Mouse (Mus musculus): Measurements from ENCODE around the gene Isg20.

The Isg20 gene

DNA sequence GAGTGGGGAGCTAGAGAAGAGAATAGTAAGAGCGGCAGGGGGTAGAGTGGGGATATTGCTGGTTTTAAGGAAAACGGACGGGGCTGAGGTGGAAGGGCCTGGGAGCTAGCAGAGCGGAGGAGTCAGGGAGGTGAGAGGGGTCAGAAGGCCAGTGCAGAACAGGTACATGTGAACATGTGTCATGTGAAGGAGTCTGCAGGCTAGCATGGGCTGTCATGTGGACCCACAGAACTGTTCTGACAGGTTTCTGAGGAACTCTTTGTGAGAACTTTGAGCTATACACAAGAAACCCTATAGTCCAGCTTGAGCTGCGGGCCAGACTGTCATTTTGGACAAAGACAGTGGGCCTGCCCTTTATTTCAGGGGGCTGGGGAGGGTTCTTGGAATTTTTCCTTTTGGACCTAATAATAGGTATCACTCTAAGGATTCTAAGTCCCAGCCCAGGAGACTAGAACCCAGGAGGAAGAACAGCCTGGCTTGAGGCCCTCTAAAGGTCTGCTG, at the start of gene Isg20:
Isg20 (plus strand) TSS at position 451 of the 501 bp plus-strand sequence.
- no peak for DNase-seq

- no peak for DNase-seq
Measured at GRCm38 (mm10) chr7:78863796-78864445, 49.3 kb upstream of the Isg20 start.

- DNase-seq: no peak
Measured at GRCm38 (mm10) chr7:78864446-78864802, 48.8 kb upstream of the Isg20 start.

GRCm38 (mm10) chr7:78865212-78865949, 47.8 kb upstream of the Isg20 start:
- DNase-seq: no peak

- DNase-seq: no peak
Measured at GRCm38 (mm10) chr7:78868731-78869130, 44.5 kb upstream of the Isg20 start.

DNA sequence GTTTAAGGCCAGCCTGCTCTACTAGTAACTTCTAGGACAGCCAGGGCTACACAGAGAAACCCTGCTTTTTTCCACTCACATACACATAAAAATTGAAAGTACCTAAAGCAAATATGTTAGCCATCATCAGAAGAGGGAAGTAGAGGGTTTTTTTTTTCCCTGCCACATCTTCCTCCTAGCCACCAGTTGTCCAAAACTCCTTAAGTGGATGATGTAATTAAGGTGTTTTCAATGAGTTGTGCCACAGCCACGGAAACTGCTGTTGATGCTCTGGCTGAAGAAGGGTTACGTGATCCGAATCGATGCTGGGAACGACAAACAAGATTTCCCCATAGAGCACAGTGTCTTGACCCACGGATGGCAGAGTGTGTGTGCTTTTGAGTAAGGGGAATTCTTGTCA, 40.9 kb upstream of the Isg20 start:
- DNase-seq: no peak

DNA sequence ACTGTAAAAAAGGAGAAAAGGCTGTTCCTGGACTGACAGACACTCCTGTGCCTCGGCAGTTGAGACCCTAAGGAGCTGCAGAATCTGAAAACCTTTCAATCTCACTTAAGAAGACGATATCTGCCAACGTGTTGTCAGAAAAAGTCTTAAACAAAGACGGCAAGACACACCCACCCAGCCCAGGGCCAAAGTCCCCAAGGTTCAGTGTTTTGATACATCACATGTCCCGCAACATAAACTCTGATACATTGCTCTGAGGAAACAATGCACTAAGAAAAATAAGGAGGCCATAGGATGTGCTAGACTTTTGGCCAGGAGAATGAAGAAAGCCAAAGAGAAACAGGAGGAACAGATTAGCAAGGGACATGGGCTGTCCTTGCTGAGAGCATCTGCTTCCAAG, 40.4 kb upstream of the Isg20 start:
- DNase-seq: no peak

- no peak for DNase-seq
Measured at GRCm38 (mm10) chr7:78881607-78882468, 31.4 kb upstream of the Isg20 start.

DNA sequence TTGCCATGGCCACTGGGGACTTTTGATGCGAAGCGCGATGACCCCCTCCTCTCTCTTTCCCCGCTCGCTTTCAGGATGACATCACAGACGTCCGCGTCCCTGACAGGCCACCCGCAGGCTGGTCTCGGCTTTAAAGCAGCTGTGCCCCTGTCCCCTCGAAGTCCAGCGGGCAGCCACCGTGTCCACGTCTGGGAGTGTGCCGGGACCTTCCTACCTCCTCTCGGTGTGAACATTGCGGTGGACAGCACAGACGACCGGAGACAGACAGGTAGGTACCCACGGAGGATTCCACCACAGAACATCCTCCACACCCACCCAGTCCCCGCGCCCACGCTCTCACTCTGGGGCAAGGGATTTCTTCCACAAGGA, 30.8 kb upstream of the Isg20 start:
- peak; percentile 47 for DNase-seq

GRCm38 (mm10) chr7:78883016-78883725, 30.1 kb upstream of the Isg20 start:
- DNase-seq: no peak

- no peak for DNase-seq
Measured at GRCm38 (mm10) chr7:78883726-78884060, 29.5 kb upstream of the Isg20 start.

DNA sequence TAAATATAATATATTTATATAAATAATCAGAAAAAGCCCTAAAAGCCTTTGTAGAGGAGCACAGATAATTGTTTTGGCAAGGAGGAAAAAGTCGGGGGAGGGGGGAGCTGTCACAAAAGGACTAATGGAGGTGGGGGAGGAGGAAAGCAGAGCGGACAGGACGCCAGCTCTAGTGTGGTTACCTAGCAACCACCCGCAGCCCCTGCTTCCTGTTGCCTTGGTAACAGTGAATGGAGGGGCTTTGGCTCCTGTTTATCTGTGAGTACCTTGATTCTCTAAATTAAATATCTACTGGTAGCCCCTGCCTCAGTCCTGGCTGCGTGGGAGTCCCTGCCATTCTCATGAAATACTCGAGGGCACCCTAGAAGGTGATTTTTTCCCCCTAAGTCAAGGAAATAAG, 29.1 kb upstream of the Isg20 start:
- peak; percentile 44 for DNase-seq

GRCm38 (mm10) chr7:78885404-78885803, 27.8 kb upstream of the Isg20 start:
- no peak for DNase-seq

GRCm38 (mm10) chr7:78886496-78886895, 26.7 kb upstream of the Isg20 start:
- DNase-seq: no peak

GRCm38 (mm10) chr7:78887431-78887842, 25.8 kb upstream of the Isg20 start:
- no peak for DNase-seq

GRCm38 (mm10) chr7:78890641-78891040, 22.6 kb upstream of the Isg20 start:
- peak; percentile 75 for DNase-seq

- DNase-seq: no peak
Measured at GRCm38 (mm10) chr7:78893917-78894316, 19.3 kb upstream of the Isg20 start.

DNA sequence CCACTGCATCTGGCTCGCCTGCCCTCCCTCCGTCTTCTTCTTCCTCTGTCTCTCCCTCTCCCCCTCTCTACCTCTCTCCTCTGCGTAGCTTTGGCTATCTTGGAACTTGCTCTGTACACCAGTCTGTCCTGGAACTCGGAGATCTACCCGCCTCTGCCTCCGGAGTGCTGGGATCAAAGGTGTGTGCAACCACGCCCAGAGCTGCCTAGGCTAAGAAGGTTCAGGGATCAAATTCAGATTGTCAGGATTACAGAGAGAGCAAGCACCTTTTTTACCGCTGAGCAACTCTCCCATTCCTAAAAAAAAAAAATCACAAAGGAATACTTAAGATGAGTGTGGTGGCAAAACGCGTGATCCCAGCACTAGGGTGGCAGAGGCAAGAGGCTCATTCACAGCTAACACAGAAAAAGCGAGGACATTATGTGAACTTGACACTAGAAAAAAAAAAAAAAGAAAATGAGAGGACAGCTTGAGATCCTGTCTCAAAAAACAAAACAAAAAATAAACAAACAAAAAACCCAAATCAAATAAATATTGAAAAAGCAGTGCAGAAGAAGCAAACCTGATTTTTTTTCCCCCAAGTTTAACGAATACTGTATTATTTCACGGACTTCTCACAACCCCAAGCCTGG, 18.1 kb upstream of the Isg20 start:
- no peak for DNase-seq

DNA sequence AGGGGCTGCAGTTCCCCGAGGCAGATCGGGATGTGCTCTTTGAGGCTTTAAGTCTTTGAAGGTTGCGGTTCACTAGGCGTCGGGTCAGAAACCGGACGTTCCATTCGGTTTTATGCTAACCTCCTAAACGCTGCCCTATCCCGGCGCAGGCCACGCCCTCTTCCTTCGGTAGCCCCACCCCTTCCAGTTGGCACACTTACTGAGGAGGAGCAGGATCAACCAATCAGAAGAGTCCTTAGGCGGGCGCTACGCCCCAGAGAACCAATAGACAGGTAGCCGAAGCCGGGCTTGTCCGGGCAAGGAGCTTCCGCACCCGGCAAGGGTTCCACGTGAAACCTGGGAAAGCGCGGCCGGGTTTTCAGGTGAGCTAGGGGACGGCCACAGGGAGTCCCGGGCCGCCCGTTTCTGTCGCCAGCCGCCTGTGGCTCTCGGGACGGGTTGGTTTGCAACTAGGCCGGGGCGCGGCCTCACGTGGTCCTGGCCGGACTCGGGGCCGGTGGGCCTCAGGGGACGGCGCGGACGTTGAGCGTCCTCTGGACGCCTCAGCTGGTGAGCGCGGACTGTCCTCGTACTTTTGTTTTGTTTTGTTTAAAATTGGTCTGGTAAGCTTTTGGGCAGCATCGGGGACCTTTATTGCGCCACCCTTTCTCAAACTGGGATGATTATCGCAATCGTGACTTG, 17.4 kb upstream of the Isg20 start, which contains the start of gene Aen:
Aen (plus strand) TSS at position 202 of the 681 bp plus-strand sequence.
- peak; percentile 98 for DNase-seq

GRCm38 (mm10) chr7:78897567-78897966, 15.7 kb upstream of the Isg20 start:
- no peak for DNase-seq

- no peak for DNase-seq
Measured at GRCm38 (mm10) chr7:78903174-78903870, 9.9 kb upstream of the Isg20 start.
